Mouse (Mus musculus) myocyte (in vitro differentiated cells): ENCODE data around the gene Vps37d. TPM values are rescaled to one million over a fixed set of nuclear protein-coding genes. Genes with fewer than 3 reads are reported as not detected.

Experiments
- H3K27me3 ChIP-seq: one replicate; pipeline ENCODE4 v1.6.1; 2011; ENCODE audit not compliant: control insufficient read depth, insufficient read depth, insufficient read length
- H3K36me3 ChIP-seq: one replicate; pipeline ENCODE4 v1.6.1; 2011; ENCODE audit not compliant: control insufficient read depth, insufficient read depth
- H3K4me2 ChIP-seq: one replicate; pipeline ENCODE4 v1.6.1; 2011; ENCODE audit warnings: low read depth, control low read depth
- H3K4me3 ChIP-seq: one replicate; pipeline ENCODE4 v1.5.1; 2011; ENCODE audit warnings: mild to moderate bottlenecking, control low read depth, moderate library complexity
- H3K79me2 ChIP-seq: one replicate; pipeline ENCODE4 v1.6.1; 2011; ENCODE audit not compliant: control insufficient read depth, insufficient read depth
- H3ac ChIP-seq: one replicate; pipeline ENCODE4 v1.6.1; 2011; ENCODE audit not compliant: control insufficient read depth, insufficient read length
- CEBPB ChIP-seq: IDR thresholded peaks from 2 replicates; pipeline ENCODE4 v1.6.1; 2011; ENCODE audit warnings: mild to moderate bottlenecking, moderate library complexity; ENCODE audit not compliant: poor library complexity, insufficient read depth, severe bottlenecking
- E2F4 ChIP-seq: IDR thresholded peaks from one replicate; pipeline ENCODE4 v1.6.1; 2011; ENCODE audit warnings: mild to moderate bottlenecking, control low read depth, moderate library complexity; ENCODE audit not compliant: insufficient read depth
- MYOD1 ChIP-seq, 3 experiments: IDR thresholded peaks; one replicate each; pipeline ENCODE4 v1.6.1; 2011; ENCODE audit warnings: control low read depth in 2 of 3, low read depth in 2 of 3, mild to moderate bottlenecking in 2 of 3, moderate library complexity in 1 of 3; ENCODE audit not compliant: insufficient read length in 2 of 3, control insufficient read depth in 1 of 3
- POLR2A ChIP-seq: IDR thresholded peaks from one replicate; pipeline ENCODE4 v1.6.1; 2011; ENCODE audit warnings: low read depth, mild to moderate bottlenecking, control low read depth, moderate library complexity; ENCODE audit not compliant: insufficient read length
- POLR2AphosphoS2 ChIP-seq: IDR thresholded peaks from one replicate; pipeline ENCODE4 v1.6.1; 2011; ENCODE audit warnings: low read depth, control low read depth; ENCODE audit not compliant: insufficient read length
- SRF ChIP-seq: IDR thresholded peaks from one replicate; pipeline ENCODE4 v1.6.1; 2011; ENCODE audit warnings: low read depth; ENCODE audit not compliant: control insufficient read depth, insufficient read length
- TCF3 ChIP-seq: IDR thresholded peaks from one replicate; pipeline ENCODE4 v1.6.1; 2011; ENCODE audit warnings: low read depth, control low read depth; ENCODE audit not compliant: insufficient read length
- polyA plus RNA-seq: library from polyadenylated mRNA; unstranded; fragments of >200 nt; fragmentation: generic; extraction: Trizol; gene quantifications from one replicate; pipeline ENCODE4 v1.2.1, GENCODE M21; 2012; ENCODE audit warnings: missing spikeins

The Vps37d gene
- polyA plus RNA-seq, 1 experiment = 3.3 TPM

DNA sequence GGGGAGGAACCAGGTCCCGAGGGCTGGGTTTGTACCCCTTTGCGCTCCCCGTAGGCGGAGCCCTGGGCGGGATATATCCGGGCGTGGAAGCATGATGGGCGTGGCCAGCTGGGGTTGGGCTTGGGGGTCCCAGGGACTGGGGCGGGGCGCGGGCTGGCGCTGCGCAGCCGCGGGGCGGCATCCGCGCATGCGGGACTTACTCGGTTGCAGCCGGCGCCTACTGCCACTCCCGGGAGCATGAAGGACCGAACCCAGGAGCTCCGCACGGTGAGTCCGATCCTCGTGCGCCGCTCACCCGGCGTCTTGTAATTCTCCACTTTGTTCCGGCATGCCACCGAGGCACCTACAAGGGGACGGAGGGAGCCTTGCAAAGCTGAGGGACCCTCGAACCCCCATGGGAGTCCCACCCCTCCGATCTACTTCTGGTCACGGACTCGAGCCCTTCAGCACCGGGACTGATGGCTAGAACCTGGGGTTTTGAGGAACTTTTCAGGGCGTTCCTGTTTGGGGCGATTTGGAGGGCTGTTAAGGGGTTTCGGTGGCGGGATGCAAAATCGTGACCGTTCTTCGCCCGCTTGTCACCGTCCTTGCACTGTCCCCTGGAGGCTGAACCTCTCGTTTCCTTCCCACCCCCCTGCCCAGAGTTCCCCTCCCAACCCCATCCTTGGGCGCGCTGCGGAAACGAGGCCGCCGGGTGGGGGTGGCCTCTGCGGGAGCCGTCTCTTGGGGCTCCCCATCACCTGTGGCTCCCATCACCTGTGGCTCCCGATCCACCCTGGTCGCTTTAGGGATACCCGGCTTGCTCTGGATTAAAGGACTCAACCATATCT, 54.5 kb downstream of the Vps37d start, which contains the start of gene Stx1a:
TSS of gene Stx1a (plus strand) at position 139 of the 830 bp plus-strand sequence.
- Histone ChIP-seq H3K36me3 (no peaks in the 10 kb centered on the region), H3K27me3 (no peaks in the 10 kb centered on the region), H3K4me2 (peak within 1 kb of the TSS; percentile 86), H3K4me3 (peak within 1 kb of the TSS; percentile 69), H3ac (peak within 1 kb of the TSS; percentile 25), H3K79me2 (peaks cover 7% of the 10 kb centered on the region)
- TF ChIP-seq POLR2A = peak; percentile 89
- TF ChIP-seq SRF = no peak
- TF ChIP-seq E2F4 = no peak
- peak in 1 of 3 experiments; percentile 29 for TF ChIP-seq MYOD1 (IDR thresholded peaks at IDR 0.05; ENCODE audit: control insufficient read depth in 1 of 3, insufficient read length in 2 of 3, low read depth in 2 of 3)
- TF ChIP-seq POLR2AphosphoS2 = peak; percentile 82
- TF ChIP-seq CEBPB = no peak
- TF ChIP-seq TCF3 = no peak

Other genes with a start within 250 kb of the Vps37d start
- gene Tmem270, start 171.5 kb downstream of the Vps37d start, polyA plus RNA-seq = not detected
- gene Cldn13, start 162.7 kb downstream of the Vps37d start, polyA plus RNA-seq = not detected
- 9.1 TPM for gene Mettl27, start 145.9 kb downstream of the Vps37d start, polyA plus RNA-seq
- not detected for gene Cldn4, start 131.3 kb downstream of the Vps37d start, polyA plus RNA-seq
- gene Cldn3, start 92.1 kb downstream of the Vps37d start, polyA plus RNA-seq = not detected
- 33.0 TPM for gene Abhd11, start 69.1 kb downstream of the Vps37d start, polyA plus RNA-seq
- 4.4 TPM for gene Stx1a, start 54.8 kb downstream of the Vps37d start, polyA plus RNA-seq
- 31.6 TPM for gene Dnajc30, start 14.1 kb downstream of the Vps37d start, polyA plus RNA-seq
- gene Bud23, start 13.3 kb downstream of the Vps37d start, polyA plus RNA-seq = 51.8 TPM
- gene Mlxipl, start 11.6 kb upstream of the Vps37d start, polyA plus RNA-seq = not detected
- 17.1 TPM for gene Tbl2, start 71.4 kb upstream of the Vps37d start, polyA plus RNA-seq
- 37.3 TPM for gene Bcl7b, start 90.0 kb upstream of the Vps37d start, polyA plus RNA-seq
- 22.1 TPM for gene Baz1b, start 109.0 kb upstream of the Vps37d start, polyA plus RNA-seq
- 6.5 TPM for gene Fzd9, start 173.0 kb upstream of the Vps37d start, polyA plus RNA-seq